Mouse (Mus musculus) retina, embryonic 14.5 days (tissue): ENCODE measurements at regions not wholly inside any gene's neighbourhood (a gene's known extent, or its start where the extent isn't known, plus 50 kb on each side); places are given as distances from the start of the nearest gene placed in this dataset.
A peak's percentile ranks its signal among the peaks of the same experiment; 100 is the strongest.

Source experiments
- DNase-seq: peaks from one replicate; pipeline ENCODE4 v3.0.0-alpha.2; 2015; ENCODE audit warnings: low spot score

GRCm38 (mm10) chr9:52240585-52241320 lies 72.4 kb upstream of the Zc3h12c start:
- no peak for DNase-seq

- DNase-seq, result no peak
Observed at GRCm38 (mm10) chr9:52234775-52235174, 66.4 kb upstream of the Zc3h12c start.

GRCm38 (mm10) chr9:52229589-52229988 lies 61.2 kb upstream of the Zc3h12c start:
- DNase-seq, result no peak

GRCm38 (mm10) chr9:52225646-52226045 lies 57.3 kb upstream of the Zc3h12c start:
- DNase-seq, result no peak

GRCm38 (mm10) chr9:52223509-52224113 lies 55.2 kb upstream of the Zc3h12c start:
- DNase-seq, result peak; percentile 67
